Mouse (Mus musculus): ENCODE data around the gene Cep250.

- TF ChIP-seq CTCF (IDR thresholded peaks at IDR 0.05; ENCODE audit: borderline replicate concordance, extremely low read depth, insufficient read depth, insufficient read length) (no peak), POLR2A (IDR thresholded peaks at IDR 0.05; ENCODE audit: borderline replicate concordance, extremely low read depth, insufficient read depth, insufficient read length, poor library complexity, severe bottlenecking) (no peak)
Observed at GRCm38 (mm10) chr2:155940681-155941080, 15.6 kb upstream of the Cep250 start, which contains the start of gene Gm15557.
